Mouse (Mus musculus): ENCODE data around the gene Hsdl2.

DNA sequence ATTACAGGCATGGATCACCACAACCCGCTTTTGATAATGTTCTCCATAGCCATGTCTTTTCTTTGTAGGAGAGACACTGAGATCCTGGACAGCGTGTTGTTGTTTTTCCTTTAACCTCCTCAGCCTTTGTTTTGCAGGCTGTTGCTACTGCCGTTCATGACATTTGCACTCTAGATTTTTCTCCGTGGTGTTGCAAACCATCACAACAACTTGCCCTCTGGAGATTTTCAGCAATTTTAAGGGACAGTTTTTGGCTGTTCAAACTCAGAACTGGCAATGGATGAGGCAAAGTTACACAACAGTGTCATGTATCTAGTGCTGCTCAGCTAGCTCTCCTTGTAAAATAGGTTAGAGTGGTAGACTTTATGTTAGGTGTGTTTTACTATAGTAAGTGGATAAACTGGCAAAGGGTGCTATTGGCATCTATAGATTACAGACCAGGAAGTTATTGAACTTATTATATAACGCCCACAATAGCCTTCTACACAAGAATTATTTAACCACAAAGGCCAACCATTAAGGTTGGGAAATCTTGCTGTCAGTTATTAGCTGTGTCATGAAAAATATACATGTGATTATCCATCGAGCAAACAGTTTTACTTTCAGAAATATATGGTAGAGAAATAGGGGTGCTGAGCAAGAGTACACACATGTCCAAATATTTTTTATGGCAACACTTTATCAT, 13.6 kb upstream of the Hsdl2 start:
- TF ChIP-seq CTCF (IDR thresholded peaks at IDR 0.05; ENCODE audit: low read depth): no peak
- no peak for TF ChIP-seq EP300 (IDR thresholded peaks at IDR 0.05; ENCODE audit: low read depth)
